Mouse (Mus musculus) heart, postnatal 14 days (tissue): ENCODE measurements around the gene Pcdh15. TPM values are rescaled to one million over a fixed set of nuclear protein-coding genes. Genes with fewer than 3 reads are reported as not detected.

Source experiments
- DNase-seq, 2 experiments: peaks; one replicate each; pipeline ENCODE4 v3.0.0; 2021 to 2022
- intact Hi-C: fragments of 180-260 bp; cut with DNase I; formaldehyde crosslinking; loops from one replicate; pipeline ENCODE4 v1.15.1; 2025
- total RNA-seq, 2 experiments: library from RNA; stranded (reverse); gene quantifications; 2 replicates each; pipeline ENCODE4 v1.2.3; 2021

Pcdh15 gene
- total RNA-seq, 2 experiments from 2014 or later = 0.33 to 0.46 TPM

DNA sequence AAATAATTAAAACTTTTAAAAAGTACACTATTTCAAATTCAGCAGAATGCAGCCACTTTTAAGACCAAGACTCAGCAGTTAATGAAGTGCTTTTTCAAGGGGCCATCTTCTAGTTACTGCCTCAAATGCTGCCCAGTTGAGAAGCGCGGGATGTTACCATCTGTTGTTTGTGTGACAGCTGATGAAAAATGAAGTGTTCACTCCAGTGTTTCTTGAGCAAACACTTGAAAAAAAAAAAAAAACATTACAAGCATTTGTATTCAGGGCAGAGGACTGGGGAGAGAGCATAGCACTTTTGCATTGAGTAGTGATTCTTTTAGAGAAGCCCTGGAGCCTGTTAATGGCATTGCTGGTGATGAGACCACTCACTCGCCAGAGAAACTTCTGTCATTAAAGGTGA is 689.0 kb downstream of the Pcdh15 start:
- intact Hi-C loops = no loop called here
- DNase-seq = no peak

DNA sequence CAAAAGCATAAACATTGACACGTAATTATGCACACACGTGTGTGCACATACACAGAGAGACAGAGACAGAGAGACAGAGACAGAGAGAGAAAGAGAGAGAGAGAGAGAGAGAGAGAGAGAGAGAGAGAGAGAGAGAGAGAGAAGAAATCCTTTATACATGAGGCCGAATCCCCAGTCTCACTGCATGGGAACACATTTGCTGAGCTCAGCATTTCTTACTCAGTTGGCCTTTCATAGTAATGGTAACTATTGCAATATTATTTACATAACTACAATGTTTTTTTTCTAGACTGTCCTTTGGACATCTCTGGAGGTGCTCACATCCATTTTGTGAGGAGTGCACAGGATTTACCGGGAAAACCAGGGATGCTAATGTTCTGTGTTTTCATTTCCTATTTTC is 705.9 kb downstream of the Pcdh15 start:
- intact Hi-C loops = no loop called here

DNA sequence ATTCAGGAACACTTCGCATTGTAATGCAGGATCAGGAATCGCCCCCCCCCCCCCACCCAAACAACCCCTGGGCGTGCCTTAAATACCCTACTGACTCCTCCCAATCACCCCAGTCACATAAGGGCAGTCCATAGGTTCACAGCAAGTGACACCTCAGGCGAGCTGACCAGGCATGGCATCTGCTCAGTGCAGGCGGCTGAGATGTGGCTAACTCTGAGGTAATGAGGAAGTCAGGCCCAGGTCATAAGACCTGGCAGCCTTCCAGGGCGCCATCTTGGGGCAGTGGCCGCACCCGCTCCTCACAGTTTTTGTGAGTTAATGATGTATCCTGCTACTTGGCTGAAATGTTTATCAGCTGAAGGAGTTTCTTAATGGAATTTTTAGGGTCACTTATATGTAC is 713.2 kb downstream of the Pcdh15 start:
- no peak for DNase-seq
- intact Hi-C loops = no loop called here

More for the DNA sequence above, 705.9 kb downstream of the Pcdh15 start:
- no peak for DNase-seq

DNA sequence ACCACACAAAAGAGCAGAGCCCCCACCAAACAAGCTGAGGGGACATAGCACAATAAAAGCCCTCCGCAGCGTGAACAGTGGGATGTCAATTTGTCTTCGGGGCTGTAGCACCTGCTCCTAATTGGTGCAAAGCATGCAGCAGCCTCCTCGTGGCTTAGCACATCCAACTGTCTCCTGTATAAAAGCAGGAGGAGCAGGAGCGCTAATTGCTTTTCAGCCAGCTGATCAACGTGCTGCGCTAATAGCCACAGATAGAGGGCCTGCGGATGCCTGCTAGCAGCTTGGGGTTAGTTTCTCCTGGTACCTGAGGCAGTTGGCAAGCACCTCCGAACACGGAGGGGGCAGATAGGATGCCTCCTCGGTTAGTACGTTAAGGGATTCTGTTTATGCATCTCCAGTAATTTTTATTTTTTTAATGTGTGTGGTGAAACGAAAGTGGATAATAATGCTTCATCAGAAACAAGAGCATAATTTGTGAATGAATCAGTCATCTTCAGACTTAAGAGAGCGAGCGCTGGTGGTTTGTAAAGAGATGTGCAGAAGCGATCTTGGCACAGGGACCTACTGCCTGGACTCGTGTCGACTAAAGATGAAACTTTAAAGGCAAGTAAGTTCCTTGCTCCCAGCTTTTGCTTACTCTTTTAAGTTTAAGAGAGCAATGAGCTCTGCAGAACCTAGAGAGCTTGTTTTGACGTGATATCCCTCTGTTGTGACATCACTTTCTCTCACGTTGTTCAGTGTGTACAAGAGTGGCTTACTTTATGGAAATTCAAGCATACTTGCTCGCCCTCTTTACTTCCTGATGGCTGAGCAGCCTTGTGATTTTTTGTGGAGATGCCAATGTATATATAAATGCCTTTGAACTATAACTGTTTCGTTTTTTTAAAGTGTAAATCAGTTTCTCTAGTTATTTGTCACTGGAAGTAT is 722.8 kb downstream of the Pcdh15 start:
- intact Hi-C loops = no loop called here
- no peak for DNase-seq

DNA sequence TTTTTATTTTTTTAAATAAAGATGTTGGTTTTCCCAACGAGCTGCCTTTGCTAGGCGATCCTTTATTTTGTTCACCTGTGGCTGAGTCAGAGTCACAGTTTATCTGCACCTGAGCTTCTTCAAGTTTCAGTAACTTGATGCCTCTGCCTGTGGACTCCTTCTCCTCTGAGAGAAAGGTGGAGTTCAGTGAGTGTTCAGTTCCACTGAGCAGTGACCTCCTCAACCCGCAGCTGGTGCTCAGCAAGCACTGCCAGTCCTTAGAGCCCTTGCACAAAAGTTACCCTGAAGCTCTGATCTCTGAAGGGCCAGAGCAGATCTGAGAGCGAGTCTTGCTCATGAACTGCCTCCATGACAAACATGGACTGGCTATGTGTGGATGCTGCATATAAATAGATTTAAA is 724.1 kb downstream of the Pcdh15 start:
- DNase-seq = no peak
- intact Hi-C loops = no loop called here

DNA sequence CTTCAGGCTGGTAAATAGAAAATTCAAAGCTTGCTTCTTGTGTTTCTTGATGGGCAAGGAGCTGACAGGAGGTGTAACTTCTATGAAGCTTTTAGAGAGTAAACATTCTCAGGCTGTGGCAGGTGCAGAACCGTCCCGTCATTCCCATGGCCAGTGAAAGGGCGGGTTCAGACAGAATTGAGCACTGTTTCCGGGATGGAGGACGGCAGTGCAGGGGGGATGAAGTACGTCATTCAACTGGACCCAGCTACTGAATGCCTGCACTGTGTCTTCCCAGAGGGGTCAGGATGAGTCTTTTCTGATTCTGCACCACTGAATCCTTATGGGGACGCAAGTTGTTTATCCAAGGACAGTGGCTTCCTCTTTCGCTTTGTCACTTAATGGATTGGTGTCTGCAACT is 727.2 kb downstream of the Pcdh15 start:
- DNase-seq = no peak
- intact Hi-C loops = no loop called here

DNA sequence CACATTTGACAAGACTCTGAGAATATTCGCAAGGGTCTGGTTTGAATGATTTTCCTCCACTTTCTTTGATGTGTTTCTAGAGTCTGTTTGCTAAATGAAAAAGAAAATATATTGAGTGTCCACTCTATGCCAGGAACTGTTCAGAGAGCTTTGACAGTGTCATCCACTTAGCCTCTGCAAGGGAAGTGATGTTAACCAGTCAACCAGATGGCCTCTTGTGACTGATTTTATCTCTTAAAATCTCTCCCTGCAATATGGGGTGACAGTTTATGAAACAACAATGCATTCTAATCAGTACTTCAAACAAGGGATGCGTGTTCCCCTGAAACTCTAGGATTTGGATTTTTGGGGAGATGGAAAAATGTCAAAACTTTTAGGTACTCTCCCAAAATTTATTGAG is 729.6 kb downstream of the Pcdh15 start:
- no peak for DNase-seq
- intact Hi-C loops = no loop called here

DNA sequence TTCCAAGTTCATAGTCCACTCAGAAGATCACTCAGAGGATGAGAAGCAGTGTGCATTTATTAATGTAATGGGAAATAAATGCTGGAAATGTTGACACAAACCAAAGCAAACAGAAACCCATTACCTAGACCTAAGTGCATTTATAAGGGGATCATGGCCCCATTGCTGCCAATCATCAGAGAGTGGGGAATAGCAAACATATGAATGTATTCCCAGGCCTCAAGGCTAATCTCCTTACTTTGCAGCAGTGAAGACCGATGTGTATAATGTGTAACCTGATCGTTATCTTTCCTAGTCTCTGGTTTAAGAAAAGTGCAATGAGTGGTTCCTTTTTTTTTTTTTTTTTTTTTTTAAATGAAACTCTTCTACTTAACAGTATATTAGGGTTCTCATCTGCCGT is 745.9 kb downstream of the Pcdh15 start:
- no peak for DNase-seq
- intact Hi-C loops = no loop called here

DNA sequence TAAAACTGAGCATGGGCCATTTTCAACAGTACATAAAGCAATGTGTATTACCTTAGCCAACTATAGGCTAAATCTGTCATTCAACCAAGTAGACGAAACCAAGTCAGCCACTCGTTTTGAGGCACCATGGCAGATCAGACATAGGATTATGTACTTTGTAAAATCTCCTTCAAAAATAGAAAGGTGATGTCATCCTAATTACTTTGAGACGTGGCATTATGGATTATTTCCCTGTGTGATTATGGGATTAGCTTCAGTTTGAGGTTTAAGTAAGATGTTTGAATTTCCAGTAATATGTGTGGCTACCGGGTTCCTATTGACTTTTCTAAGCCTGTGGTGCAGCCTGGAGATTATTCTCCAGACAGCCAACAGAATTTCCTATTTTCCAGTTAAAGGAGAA is 763.0 kb downstream of the Pcdh15 start:
- intact Hi-C loops = no loop called here
- no peak for DNase-seq

DNA sequence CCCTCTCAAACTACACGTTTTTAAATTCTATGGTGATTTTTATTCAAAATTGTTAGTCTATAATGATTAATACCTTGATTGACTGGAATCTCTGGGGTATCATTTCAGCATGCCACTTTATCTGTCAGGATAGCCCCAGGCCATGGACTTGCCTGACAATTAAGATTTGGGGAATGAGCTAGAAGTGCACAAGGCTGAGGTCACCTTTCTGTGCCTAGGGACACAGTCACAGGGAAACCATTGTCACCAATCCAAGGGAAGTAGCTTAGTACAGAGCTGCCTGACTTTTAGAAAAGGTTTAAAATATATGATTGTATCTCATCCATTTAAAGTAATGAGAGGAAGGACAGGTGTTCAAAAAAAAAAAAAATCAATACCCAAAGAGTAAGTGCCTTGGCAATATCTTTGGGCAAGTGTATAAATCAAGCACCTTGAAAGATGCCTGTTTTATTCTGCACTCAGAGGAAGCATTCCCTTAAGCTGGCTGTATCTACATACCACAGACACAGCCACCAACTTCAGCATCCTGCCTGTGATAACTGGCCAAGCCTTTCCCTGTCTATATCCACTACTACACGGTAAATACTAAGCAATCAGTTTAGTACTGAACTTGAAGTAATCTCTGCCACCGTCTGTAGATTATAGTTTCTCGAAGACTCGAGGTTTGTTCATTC is 779.0 kb downstream of the Pcdh15 start:
- intact Hi-C loops = no loop called here

DNA sequence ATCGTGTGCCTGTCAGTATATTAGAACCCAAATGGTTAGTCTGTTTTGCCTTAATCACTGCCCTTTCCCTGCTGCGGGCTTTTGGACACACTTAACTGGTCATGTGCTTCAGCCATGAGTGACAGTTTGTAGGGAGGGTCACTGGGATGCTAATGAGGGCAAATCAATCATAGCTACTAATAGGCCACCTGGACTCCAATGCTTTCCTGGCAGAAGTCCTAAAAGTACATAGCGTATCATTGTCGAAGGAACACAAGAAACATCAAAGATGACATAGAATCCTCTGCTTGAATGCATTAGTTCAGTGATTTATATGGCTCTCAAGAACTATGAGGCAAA is 779.6 kb downstream of the Pcdh15 start:
- no peak for DNase-seq
- intact Hi-C loops = no loop called here

More for the DNA sequence above, 779.0 kb downstream of the Pcdh15 start:
- DNase-seq = no peak

DNA sequence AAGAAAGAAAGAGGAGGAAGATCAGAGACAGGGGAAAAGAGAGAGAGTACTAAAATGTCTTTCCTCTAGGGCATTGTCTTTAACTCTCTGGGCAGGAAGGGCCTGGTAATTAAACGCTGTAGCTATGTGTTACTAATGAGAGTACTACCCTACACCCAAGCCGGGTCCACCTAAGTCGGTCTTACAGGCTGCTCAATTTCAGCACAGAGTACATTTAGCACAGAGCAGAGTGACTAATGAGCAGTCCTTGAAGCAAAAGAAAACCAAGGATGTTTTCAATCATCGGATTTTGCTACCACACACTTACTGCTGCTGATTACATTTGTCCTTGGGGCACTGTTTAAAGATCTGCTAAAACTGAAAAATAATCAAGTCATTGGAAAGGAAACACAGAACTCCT is 788.6 kb downstream of the Pcdh15 start:
- DNase-seq = no peak
- intact Hi-C loops = no loop called here

DNA sequence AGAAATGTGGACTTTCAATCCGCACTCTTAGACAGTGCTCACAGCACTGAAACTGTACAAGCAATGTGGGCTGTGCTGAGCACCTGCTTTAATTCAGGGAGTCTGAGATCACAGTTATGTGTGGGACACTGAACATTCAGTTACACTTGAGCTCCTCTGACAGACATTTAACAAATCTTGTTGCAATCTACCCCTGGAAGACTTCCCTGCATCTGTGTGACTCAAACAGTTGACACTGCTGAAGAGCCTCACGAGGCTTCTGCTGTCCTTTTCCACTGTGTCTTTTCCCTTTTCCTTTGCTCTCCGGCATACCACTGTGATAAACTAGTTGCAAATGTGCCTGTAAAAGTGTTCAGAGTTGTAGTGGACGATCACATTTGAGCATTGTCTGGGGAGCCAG is 793.1 kb downstream of the Pcdh15 start:
- intact Hi-C loops = no loop called here
- no peak for DNase-seq

DNA sequence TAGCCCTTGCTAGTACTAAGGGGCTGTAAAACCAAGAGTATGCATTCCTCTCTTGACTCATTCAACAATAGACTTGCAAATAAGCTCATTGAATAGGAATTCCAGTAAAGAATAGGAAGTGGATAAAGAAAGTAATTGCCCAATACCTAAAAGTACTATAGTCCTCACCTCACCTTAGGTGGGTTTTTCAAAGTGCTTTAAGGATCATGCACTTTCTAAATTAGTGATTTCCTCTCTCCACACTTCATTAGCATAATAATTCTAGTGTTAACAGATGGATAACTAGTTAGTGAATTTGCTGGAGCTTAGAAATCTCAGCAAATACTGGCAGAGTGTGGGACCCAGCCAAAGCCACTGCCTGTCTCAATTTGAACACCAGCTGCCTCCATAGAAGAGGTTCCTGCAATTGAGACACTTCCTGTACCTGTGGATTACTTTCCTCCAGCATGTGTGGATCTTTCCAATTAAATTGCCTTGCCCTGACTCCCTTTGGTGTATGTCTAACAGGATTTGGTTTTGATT is 797.0 kb downstream of the Pcdh15 start:
- intact Hi-C loops = no loop called here

DNA sequence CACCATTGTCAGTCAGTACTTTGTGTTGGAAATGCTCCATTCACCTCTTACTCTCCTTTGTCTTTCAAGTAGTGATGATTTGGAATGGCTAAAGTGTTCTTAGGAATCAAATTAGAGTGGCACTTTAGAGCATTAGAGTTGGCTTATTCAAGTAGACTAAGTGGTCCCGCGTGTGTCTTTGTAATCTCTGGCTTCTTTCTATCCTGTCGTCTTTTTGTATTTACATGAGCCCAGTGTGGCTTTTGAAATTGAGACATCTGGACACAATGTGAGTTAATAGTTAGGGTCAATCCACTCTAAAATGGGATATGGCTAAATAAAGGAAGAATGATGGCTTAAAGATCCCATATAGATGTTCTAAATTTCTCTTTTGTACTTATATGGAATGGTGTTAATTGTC is 800.0 kb downstream of the Pcdh15 start:
- intact Hi-C loops = no loop called here
- no peak for DNase-seq

More for the DNA sequence above, 797.0 kb downstream of the Pcdh15 start:
- DNase-seq = no peak

DNA sequence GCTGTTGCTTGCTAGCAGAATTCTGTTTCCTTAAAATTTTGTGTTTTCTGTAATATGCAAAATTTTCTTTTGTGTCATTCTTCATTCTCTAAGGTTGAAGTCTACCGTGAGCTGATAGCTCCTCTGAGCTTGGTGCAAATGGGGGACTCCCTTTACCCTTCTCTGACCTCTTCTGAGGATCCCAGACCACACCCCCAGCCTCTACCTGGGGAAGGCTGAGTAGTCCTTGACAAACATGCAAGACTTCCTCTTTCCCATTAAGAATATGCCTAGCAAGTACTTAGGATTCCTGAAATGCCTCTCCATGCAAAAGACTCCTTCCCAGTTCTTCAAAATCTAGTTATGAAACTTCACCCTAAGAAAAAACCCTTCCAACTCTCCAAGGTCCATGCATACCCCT is 808.5 kb downstream of the Pcdh15 start:
- no peak for DNase-seq
- intact Hi-C loops = no loop called here

DNA sequence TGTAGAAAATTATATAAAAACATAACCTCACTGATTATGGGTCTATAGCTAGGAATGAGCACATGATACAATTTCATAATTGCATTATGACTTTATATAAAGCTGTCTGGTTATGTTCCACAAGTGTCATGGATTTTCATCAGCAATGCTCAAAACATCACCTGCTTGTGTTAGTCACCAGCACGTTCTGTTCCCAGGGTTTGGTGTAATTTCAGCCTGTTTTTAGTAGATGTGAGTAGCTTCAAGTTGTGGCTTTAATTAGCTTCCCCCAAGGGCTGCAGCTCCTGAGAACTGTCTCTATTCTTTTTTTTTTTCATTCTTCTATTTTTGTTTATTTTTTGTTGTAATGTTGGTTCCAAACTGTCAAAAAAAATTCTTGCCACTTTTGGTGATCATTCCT is 809.4 kb downstream of the Pcdh15 start:
- intact Hi-C loops = no loop called here
- DNase-seq = no peak

DNA sequence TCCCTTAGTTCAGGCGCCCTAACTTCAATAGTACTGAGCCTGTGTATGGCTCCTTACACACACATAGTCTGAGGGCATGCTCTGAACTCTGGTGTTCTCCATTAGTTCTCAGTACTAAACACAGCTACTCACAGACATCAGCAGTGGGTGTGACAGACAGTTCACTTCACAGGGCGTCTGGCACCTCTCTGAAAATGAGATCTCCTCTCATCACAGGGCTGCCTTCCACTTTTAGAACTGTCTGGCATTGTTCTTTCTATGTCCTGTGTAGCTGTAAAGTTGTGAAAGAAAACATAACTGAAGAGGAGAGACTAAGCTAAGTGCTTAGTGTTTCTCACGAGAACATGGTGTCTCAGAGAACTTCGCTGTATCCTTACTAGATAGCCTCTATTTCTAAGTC is 816.0 kb downstream of the Pcdh15 start:
- intact Hi-C loops = no loop called here
- DNase-seq = no peak

DNA sequence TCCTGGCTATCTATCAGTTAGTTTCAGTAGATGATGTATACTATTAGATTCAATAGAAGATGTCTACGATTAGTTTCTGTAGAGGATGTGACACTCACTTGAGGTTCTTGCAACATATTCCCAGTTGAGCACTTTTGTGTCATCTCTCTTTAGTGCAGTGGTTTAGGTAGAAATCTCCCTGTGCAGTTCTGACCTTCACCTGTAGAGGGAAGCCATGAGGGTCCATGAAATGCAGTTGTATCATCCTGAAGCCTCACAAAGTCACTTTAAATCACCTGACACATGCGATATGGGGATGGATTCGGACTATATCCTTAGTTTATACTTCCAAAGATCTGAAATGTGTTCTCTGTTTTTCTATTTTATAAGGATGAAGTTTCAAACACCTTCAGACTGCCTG is 822.4 kb downstream of the Pcdh15 start:
- peak in 1 of 2 experiments; percentile 5 for DNase-seq
- intact Hi-C loops = no loop called here

DNA sequence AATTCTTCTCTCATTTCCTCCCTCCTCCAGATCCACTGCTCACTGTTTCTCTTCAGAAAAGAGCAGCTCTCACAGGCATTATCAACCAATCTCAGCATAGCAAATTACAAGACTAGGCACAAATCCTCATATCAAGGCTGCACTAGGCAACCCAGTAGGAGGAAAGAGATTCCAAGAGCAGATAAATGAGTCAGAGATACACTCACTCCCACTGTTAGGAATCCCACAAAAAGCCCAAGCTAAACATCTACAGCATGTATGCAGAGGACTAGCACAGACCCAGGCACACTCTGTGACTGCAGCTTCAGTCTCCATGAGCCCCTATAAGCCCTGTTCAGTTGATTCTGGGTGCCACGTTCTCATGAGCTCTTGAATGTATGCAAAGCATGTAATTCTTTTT is 829.5 kb downstream of the Pcdh15 start:
- intact Hi-C loops = no loop called here
- no peak for DNase-seq

DNA sequence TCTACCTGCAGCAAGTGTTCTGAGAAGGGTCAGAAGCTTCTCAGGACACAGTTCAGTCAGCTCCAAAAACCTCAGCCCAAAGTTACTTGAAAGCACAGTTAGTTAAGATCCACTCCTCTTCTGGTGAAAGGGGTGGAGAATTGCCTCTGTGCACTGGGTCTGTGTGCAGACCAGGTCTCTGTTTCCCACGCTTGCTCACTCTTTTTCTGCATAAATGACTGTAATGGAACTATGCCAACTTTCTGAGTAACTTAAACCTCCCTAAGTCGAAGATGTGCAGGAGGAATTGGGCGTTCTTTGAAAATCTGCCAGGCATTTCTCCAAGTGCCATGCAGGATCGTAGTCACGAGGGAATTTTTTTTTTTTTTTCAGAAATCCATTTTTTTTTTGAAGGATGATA is 830.6 kb downstream of the Pcdh15 start:
- DNase-seq = no peak
- intact Hi-C loops = no loop called here

DNA sequence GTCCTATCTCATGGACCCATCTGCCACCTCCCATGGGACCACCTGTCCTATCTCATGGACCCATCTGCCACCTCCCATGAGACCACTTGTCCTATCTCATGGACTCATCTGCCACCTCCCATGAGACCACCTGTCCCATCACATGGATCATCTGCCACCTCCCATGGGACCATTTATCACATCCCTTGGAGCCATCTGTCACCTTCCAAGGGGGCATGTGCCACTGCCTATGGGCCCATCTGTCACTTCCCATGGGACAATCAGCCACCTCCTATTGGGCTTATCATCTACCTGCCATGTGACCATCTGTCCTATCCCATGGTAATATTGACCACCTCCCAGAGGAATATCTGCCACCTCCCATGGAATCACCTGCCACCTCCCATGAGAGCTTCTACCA is 832.0 kb downstream of the Pcdh15 start:
- intact Hi-C loops = no loop called here
- no peak for DNase-seq
